Mouse (Mus musculus) layer of hippocampus, postnatal 10 days (tissue): Measurements from ENCODE around the gene Plxnb2. TPM values are rescaled to one million over a fixed set of nuclear protein-coding genes. Genes with fewer than 3 reads are reported as not detected.

Experiments used
- DNase-seq, 2 experiments: peaks; one replicate each; pipeline ENCODE4 v3.0.0; 2021; ENCODE audit warnings: low spot score in 2 of 2
- total RNA-seq, 2 experiments: library from RNA; stranded (reverse); gene quantifications; 2 replicates each; pipeline ENCODE4 v1.2.3; 2021

The Plxnb2 gene
- total RNA-seq, 2 experiments from 2014 or later, result 65.4 to 78.2 TPM

DNA sequence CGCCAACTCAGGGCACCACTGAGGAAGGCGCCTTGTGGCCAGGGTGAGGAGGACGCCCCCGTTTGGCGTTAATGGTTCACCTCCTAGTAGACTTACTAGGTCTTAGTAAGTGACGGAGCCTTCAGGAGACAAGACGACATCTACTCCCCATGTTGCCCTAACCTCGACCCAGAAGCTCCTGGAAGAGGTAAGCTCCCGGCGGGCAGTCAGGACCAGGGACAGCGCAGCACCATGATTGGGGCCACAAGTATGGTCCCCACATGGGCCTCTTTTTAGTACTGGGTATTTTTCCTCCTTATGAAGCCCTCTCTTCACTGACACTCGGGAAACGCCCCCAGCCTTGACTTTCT is 30.6 kb downstream of the Plxnb2 start:
- DNase-seq, result no peak

DNA sequence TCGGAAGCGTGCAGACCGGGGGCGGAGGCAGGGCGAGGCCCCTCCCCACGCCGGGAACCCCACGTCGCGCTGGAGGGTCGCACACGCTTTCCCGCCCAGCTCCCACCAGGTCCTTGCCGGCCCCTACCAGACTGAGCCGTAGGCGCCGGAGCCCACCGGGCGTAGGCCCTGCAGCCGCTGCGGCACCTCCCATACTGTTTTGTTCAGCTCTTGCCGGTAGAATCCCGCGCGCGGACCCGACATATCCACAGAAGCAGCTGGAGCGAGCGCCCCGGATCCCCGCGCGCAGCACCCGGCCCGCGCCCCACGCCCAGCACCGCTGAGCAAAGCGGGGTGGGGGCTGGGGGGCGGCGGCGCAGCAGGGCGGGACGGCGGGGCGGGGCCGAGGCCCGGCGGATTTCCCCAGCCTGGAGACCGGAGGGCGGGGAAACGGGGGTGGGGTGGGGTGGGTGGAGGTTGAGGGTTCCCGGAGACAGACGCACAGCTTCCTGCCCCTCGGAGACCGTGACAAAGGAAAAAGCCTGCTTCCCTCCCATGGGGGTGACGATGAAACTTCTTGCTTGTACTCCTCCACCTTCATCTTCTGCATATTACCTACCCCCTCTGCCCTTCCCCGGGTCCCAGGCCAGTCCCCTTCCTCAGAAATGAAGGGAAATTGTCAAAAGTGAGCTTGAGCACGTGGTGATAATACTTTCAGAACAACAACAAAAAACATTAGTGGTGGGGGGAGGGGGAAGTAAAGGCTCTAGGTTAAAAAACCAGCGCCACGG is 31.1 kb downstream of the Plxnb2 start, which contains the start of gene Mapk11:
TSS of gene Mapk11 (minus strand) at position 358 of the 770 bp plus-strand sequence.
- DNase-seq, result peak; percentile 31 to 52

DNA sequence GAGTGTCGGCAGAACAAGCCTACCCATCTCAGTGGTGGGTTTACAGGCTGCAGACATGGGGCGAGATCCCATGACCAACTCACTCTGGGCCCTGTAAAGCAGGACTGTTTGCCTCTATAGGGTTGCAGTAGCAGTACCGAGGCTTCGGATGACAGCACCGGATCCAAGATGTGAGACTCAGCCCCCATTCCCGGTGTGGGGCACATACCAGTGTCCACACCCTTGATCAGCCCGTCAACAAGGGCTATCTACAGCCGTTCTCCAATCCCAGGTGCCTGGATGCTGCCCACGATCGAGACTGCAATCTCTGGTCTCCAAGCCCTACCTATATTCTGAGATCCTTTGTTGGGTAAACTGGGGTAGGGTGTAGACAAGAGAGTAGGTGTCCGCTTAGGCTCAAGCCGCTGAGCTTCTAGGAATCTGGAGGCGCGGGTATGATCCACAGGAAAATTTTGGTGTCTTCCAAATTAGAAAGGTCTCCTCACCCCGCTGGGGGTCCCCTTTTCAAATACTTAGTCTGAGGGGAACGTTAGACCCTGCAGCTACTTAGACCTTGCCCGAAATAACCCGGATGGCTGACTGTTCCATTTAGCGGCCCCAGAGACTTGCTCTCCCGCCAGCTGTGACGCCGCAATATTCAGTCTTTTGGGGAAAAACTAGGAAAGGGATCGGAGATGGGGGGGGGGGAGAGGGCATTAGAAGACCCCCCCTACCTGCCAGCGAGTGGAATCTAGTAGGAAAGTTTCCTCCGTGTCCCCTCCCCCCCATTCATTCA is 31.9 kb downstream of the Plxnb2 start:
- no peak for DNase-seq

DNA sequence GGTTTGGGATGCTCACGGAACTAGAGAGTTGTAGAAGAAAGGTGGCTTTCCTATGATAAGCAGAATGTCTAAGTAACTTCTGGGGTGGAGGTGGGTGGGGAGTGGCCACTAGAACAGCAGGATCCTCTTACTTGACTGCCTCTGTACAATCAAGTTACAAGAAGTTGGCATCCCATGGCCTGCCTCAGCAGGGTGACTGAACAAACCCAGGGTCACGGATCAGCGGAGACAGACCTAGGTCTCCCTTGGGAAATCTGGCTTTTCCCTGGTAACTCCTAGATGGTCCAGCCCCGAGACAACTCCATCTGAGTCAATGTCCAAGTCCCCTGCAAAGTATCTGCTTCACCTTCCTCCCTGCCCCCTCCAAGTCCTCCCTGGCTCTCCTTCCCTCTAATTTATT is 32.7 kb downstream of the Plxnb2 start:
- DNase-seq, result no peak

DNA sequence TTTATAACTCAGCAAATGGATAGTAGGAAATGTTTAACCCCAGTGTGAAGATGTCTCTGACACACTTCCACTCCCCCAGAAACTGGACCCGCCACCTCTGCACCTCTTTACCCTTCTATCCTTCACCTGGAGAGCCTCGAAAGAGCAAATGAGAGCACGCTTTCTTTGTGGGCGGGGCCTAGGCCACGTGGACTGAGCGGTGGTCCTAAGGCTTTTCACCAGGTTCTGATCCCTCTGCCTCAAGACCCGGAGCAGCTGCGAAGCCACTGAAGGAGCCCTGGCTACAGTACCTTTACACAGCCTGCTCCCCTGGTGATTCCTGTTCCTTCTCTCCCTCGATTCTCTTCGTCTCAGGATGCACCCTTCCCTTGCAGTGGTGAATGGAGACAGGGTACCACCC is 33.1 kb downstream of the Plxnb2 start:
- DNase-seq, result no peak

DNA sequence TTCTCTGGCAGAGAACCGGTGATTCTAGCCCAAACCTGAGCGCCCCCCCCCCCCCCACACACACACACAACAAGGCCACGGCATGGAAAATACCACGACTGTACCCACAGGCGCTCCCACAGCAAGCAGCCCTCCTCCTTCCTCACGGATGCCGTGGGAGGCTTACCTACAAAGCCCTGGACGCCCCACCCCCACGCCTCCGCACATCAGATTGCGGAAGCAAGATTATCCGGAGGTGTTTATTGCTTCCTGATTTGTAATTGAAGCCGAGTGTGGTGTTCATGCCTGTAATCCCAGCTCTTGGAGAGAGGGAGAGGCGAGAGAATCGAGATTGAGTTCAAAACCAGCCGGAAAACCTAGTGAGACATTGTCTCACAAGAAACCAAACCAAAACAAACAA is 33.6 kb downstream of the Plxnb2 start:
- DNase-seq, result no peak

DNA sequence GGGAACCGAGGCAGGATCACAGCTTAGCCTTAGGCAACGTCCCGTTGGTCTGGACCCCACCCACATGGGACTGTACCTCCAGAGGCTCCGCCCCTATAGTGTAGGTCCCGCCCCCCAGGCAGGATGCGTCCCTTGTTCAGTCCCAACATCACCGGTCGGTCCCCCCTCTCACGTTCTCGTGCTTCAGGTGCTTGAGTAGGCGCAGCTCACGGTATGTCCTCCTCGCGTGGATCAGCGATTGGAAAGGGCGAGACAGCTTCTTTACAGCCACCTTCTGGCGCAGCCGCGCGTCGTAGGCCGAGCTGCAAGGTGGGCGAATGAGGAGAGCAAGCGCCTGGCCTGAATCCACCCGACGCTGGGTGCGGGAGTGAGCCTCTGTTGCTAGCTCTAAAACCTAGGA is 34.1 kb downstream of the Plxnb2 start:
- DNase-seq, result peak; percentile 37 to 52

DNA sequence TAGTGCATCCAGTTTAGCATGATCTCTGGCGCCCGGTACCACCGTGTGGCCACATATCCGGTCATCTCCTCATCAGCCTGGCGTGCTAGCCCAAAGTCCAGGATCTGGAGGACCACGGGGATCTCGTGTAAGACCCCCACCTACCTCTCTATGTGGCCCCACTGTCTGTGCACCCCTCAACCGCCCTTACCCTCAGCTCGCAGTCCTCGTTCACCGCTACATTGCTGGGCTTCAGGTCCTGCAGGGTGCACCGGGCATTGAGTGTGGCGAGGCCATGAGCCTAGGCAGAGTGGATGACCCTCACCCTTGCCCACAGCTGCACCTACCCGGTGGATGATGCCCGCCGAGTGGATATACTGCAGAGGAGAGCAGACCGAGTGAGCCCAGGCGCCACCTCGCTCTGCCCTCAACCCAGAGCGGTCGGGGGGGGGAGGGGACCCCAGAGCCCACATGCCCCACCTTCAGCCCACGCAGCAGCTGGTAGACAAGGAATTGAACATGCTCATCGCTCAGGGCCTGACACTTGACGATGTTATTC is 34.7 kb downstream of the Plxnb2 start:
- DNase-seq, result no peak

DNA sequence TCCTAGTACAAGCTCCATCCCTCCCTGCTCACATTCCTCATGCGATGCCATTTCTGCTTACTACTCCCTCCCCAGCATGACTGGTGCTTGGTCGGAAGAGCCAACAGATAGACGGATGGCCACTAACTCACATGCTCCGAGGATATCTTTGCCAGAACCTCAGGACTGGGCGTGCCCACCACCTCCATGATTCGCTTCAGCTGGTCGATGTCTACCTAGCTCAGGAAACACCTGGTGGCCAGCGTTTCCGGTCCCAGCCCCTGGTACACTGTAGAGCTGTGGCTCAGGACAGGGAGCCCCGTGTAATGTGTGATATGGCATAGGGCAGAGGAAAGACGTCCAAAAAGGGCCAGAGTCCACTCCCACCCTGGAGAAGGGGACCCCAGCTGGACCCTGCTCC is 35.6 kb downstream of the Plxnb2 start:
- DNase-seq, result no peak

DNA sequence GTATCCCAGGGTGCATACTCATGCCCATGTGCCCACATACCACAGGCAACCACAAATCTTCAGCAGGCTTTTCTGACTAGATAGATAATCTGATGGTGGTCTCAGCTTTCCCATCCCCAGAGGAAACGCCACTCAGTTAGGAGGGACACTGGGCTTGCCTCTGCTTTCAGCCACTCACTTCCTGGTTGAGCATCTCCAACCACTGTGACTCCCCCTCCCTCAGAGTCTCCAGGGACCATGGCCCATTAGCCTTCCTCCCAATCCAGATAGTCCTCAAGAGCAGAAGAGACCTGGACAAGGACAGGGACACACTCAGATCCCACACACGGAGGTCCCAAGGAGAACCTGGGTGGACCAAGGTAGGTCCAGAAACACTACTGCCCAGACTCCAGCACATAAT is 37.5 kb downstream of the Plxnb2 start:
- no peak for DNase-seq

DNA sequence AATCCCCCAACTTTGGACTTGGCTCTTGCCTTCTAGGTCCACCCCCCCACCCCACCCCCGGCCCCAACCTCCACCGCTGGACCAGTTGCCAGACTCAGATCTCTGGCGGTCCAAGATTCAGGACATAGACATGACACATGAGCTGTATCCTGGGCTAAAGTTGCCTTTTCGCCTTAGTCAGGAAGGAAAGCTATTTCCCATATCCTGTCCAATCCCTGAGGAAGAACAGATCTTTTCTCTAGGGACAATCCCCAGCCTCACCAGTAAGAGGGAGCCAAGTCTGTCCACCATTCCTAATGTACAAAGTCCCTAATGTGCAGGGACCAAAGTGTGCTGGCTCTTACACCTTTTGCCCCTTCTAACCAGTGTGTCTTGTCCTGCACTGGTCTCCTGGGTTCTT is 38.7 kb downstream of the Plxnb2 start:
- DNase-seq, result no peak

DNA sequence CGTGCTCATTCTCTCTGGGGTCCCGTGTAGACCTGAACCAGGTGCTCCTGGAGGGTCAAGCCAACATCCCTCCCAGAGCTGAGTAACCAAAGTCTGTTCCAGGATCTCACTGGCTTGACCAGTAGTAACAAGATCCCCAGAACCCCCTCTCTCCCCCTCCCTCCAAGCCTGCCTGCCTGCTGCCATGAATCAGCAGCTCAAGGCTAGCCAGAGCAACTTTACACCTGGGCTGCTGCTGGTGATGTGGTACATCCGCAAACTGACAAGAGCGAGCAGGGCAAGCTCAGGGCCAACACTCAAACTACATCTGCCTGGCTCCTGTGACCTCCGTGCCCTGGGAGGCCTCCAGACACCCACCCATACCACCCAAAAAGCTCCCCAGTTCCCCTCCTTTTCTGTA is 39.1 kb downstream of the Plxnb2 start:
- no peak for DNase-seq

DNA sequence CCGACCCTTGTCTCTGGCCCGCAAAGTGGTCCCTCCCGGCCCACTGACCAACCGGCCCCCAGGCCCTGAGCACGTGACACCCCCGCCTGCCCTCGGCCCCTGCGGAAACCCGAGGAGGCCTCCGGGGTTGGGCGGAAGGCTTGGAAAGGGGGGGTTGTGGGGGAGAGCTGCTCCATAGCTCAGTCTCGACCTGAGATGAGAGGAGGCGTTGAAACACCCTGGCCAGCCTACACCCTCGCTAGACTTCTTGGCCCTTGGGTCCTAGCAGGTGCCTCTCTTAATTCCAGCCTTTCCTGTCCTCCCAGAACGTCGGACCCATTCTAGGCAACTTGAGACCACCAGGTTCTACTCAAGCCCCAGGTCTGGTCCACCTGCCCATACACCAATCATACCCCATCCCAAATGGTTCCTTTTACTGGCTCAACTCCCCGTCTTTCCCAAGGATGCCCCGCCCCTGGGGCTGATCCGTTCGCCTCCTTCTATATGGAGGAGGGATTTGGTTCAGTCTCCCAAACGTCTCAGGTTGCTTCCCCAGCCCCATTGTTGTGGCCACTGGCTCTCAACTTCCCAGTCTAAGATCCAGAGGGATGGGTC is 39.8 kb downstream of the Plxnb2 start, which contains the start of gene Mapk12:
TSS of gene Mapk12 (minus strand) at position 45 of the 594 bp plus-strand sequence.
- no peak for DNase-seq

DNA sequence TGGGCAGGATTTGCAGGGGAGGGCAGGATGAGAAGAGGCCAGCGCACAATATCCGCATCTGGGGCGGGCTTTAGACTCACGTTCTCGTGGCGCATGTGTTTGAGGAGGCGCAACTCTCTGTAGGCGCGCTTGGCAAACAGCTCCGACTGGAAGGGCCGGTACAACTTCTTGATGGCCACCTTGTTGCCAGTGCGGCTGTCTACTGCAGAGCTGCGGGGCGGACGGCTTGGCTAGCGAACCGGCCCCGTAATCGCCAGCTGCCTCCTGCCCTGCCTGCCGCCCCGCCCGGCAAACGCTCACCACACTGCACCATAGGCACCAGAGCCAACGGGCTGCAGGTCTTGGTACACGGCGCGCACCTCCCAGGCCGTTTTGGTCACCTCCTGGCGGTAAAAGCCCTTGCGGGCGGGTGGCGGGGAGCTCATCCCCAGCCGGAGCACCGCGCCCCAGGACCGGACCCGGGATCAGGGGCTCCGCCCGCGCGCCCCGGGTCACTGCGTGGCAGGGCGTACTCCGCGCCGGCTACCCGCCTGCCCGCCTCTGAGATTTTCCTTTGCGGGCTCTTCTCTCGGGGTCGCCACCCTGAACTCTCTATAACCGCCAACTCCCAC is 40.4 kb downstream of the Plxnb2 start:
- DNase-seq, result no peak

DNA sequence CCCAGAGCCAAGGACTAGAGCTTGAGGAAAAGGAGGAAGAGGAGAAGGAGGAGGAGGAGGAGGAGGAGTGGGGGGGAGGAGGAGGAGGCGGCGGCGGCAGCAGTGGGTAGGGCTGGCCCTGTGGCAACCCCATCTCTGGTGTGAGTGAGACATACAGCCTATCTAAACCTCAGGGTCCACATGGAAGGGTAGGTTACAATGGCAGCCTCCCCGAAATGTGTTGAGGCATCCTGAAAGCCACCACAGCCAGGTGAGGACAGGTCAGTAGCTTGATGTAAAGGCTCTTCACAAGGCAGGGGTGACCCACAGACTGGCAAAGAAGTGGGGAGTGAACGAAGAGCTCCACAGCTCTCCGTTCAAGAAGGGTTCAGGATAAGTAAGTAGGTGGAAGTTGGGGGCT is 42.1 kb downstream of the Plxnb2 start:
- DNase-seq, result no peak

DNA sequence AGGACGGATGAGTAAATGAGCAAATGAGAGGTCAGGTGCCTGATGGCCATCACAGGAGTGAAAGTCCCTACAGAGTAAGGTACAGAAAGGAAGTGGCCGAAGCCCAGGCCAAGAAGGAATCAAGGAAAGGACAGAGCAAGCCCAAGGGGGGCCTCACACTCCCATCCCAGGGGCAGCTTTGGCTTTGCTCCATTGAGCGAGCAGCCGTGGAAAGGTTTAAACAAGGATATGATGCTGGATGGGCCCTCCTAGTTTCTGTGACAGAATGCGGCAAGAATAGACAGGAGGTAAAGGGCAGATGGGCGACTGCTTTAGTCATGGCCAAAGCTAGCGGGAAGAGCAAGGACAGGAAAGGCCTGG is 42.6 kb downstream of the Plxnb2 start:
- no peak for DNase-seq

DNA sequence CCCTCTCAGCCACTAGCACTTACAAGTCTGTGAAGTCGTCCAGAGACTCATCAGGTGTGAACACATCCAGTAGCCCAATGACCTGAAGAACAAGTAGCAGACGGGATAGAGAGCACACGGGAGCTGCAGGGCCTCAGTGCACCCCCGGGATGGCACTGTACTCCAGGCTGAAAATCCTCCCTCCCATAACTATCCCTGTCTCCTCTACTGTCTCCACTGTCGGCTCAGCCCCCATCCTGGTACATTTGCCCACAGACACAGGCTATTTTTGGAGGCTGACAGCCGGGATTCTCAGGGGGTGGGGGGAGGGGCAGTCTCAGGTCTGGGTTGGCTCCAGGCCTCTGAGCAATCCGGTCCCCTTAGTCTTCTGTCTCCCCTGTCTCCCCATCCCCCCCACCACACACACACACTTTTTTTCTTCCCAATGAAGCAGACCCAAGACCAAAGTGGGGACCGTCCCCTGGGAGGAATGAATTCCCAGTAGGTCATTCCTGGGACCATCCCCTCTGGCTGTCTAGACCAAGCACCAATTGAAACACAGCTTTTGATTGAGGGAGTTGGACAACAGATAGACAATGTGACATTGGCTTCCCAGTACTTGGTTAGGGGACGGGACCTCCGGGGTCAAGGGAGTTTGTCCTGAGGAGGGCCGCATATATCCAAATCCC is 43.1 kb downstream of the Plxnb2 start:
- no peak for DNase-seq

DNA sequence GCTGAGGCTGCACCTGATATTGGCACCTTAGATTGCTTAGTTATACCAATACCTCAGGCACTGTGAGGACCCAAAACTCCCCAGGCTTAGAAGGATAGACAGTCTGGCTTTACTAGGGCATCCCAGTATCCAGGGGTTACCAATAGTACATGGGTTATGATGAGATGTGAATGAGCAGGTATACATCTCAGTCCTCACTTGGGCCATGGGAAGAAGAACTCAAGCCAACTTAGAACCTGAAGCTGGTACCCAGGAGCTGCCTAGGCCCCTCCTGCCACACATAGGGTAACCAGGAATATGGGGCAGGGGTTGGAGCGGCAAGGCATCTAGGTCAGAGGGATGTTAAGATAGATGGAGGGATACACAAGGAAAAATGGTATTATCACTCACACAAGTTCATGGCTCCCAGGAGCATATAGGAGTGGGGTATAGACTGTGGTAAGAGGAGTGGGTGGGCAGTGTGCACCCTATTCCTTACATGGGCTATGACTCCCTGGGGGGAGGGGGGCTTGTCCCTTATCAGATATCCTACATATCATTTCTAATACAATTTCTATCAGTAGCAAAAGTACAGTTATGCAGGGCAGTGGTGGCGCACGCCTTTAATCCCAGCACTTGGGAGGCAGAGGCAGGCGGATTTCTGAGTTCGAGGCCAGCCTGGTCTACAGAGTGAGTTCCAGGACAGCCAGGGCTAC is 44.0 kb downstream of the Plxnb2 start:
- no peak for DNase-seq

DNA sequence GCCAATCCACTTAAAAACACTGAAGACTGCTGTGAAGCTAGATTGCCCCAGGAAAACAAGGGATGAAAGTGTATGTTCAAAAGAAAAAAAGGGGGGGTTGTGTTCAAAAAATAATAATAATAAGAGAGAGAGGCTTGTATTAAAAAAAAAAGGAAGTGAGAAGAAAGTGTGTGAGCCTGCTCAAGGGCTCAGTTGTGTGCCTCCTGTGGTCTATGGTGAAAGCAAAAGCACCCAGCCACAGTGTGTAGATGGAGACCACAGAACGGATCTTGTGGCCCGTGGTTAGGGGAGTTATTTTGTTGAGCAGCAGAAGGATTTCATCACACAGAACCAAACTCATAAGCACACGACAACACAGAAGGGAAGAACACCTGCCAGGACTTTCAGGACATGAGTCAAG is 49.3 kb downstream of the Plxnb2 start:
- DNase-seq, result no peak

DNA sequence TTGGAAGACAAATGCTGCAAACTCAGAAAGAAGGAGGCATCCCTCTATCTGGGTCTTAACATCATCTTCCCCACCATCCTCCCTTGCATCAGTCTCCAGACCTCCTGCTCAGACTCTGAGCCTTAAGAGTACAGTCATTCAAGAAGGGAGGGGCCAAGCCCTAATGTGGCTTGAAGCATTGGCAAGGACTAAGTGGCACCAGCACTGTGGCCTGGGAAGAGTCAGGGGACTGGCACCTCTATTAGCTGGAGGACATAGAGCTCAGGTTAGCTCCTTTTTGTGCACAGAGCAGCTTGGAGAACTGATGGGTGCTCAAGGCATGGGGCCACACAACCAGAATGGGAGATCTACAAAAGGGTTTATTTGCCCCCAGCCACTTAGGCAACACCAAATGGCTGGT is 50.3 kb downstream of the Plxnb2 start:
- no peak for DNase-seq
